Mouse (Mus musculus): ENCODE measurements at regions not wholly inside any gene's neighbourhood (a gene's known extent, or its start where the extent isn't known, plus 50 kb on each side); places are given as distances from the start of the nearest gene placed in this dataset.
"Not testable (repeated sequence)": the region's sequence is repeated elsewhere in the genome, so short reads cannot be mapped to it uniquely, and the experiment has no call there.

DNA sequence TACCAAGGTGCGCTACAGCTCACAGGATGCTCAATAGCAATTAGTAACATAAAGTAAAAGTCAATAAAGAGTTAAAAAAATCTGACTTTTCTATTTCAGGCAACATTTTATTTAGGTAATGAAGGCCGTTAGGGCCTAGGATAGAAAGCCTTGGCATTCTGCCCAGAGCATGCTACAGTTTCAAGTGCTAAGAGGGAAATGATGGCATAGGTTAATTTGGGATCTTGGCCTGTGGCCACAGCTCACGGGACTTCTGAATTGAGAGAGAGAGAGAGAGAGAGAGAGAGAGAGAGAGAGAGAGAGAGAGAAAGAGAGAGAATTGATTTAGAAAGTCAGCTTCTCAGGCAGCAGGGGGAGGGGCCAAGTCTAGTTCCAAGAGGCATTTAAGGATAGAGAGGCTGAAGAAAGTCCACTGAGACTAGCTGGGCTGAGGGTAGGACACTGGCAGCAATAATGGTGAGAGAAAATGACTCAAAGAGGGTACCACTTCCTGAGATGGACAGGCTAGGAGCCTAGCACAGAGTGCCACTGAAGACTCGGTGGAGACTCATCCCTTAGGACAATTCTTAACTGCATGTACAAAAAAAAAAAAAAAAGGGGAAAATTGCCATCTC is 52.6 kb upstream of the Klf14 start:
- in situ Hi-C loops (cut with MboI; ENCODE audit: low pct_unique_long_range_greater_than_20kb in 1 of 2, low sequenced_read_pairs in 2 of 2, unreplicated experiment in 1 of 2), result no loop called here

- in situ Hi-C loops (cut with MboI; ENCODE audit: low pct_unique_long_range_greater_than_20kb in 1 of 2, low sequenced_read_pairs in 2 of 2, unreplicated experiment in 1 of 2), result no loop called here
These were observed 57.7 kb upstream of the Klf14 start for GRCm38 (mm10) chr6:31016566-31016965.

- in situ Hi-C loops (cut with MboI; ENCODE audit: low pct_unique_long_range_greater_than_20kb in 1 of 2, low sequenced_read_pairs in 2 of 2, unreplicated experiment in 1 of 2), result no loop called here
These were observed 62.9 kb upstream of the Klf14 start for GRCm38 (mm10) chr6:31021776-31022175.

- in situ Hi-C loops (cut with MboI; ENCODE audit: low pct_unique_long_range_greater_than_20kb in 1 of 2, low sequenced_read_pairs in 2 of 2, unreplicated experiment in 1 of 2), result no loop called here
These were observed 70.9 kb upstream of the Klf14 start for GRCm38 (mm10) chr6:31029777-31030176.

- in situ Hi-C loops (cut with MboI; ENCODE audit: low pct_unique_long_range_greater_than_20kb in 1 of 2, low sequenced_read_pairs in 2 of 2, unreplicated experiment in 1 of 2), result no loop called here
These were observed 72.1 kb upstream of the Klf14 start for GRCm38 (mm10) chr6:31031022-31031421.

- in situ Hi-C loops (cut with MboI; ENCODE audit: low pct_unique_long_range_greater_than_20kb in 1 of 2, low sequenced_read_pairs in 2 of 2, unreplicated experiment in 1 of 2), result no loop called here
These were observed 73.3 kb upstream of the Klf14 start for GRCm38 (mm10) chr6:31032147-31032546.

GRCm38 (mm10) chr6:31032980-31033608 is 74.2 kb upstream of the Klf14 start:
- in situ Hi-C loops (cut with MboI; ENCODE audit: low pct_unique_long_range_greater_than_20kb in 1 of 2, low sequenced_read_pairs in 2 of 2, unreplicated experiment in 1 of 2), result no loop called here

GRCm38 (mm10) chr6:31034796-31035195 is 75.9 kb upstream of the Klf14 start:
- in situ Hi-C loops (cut with MboI; ENCODE audit: low pct_unique_long_range_greater_than_20kb in 1 of 2, low sequenced_read_pairs in 2 of 2, unreplicated experiment in 1 of 2), result no loop called here

- in situ Hi-C loops (cut with MboI; ENCODE audit: low pct_unique_long_range_greater_than_20kb in 1 of 2, low sequenced_read_pairs in 2 of 2, unreplicated experiment in 1 of 2), result no loop called here
These were observed 79.0 kb upstream of the Klf14 start for GRCm38 (mm10) chr6:31037801-31038395.

GRCm38 (mm10) chr6:31038445-31038844 is 79.6 kb upstream of the Klf14 start:
- in situ Hi-C loops (cut with MboI; ENCODE audit: low pct_unique_long_range_greater_than_20kb in 1 of 2, low sequenced_read_pairs in 2 of 2, unreplicated experiment in 1 of 2), result not testable (repeated sequence)

DNA sequence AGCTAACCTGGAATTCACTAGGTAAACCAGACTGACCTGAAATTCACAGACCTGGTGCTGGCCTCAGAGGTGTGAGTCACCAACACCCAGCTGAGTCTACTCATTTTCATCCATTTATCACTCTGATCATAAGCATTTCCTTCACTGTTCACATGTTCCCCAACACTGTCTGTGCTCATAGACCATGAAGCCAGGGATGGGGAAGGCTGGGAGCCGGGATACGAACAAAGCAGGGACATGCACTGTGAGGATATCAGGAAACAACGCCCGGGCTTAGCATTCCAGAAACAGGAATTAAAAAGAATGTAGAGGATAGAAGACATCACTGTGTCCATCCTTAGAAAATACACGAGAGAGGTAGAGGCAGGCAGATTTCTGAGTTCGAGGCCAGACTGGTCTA is 80.6 kb upstream of the Klf14 start:
- in situ Hi-C loops (cut with MboI; ENCODE audit: low pct_unique_long_range_greater_than_20kb in 1 of 2, low sequenced_read_pairs in 2 of 2, unreplicated experiment in 1 of 2), result no loop called here

- in situ Hi-C loops (cut with MboI; ENCODE audit: low pct_unique_long_range_greater_than_20kb in 1 of 2, low sequenced_read_pairs in 2 of 2, unreplicated experiment in 1 of 2), result no loop called here
These were observed 81.9 kb upstream of the Klf14 start for GRCm38 (mm10) chr6:31040783-31041182.

- in situ Hi-C loops (cut with MboI; ENCODE audit: low pct_unique_long_range_greater_than_20kb in 1 of 2, low sequenced_read_pairs in 2 of 2, unreplicated experiment in 1 of 2), result no loop called here
These were observed 84.5 kb upstream of the Klf14 start for GRCm38 (mm10) chr6:31043368-31043767.

GRCm38 (mm10) chr6:31043919-31044318 is 85.0 kb upstream of the Klf14 start:
- in situ Hi-C loops (cut with MboI; ENCODE audit: low pct_unique_long_range_greater_than_20kb in 1 of 2, low sequenced_read_pairs in 2 of 2, unreplicated experiment in 1 of 2), result no loop called here

- in situ Hi-C loops (cut with MboI; ENCODE audit: low pct_unique_long_range_greater_than_20kb in 1 of 2, low sequenced_read_pairs in 2 of 2, unreplicated experiment in 1 of 2), result no loop called here
These were observed 87.3 kb upstream of the Klf14 start for GRCm38 (mm10) chr6:31046197-31046596.

DNA sequence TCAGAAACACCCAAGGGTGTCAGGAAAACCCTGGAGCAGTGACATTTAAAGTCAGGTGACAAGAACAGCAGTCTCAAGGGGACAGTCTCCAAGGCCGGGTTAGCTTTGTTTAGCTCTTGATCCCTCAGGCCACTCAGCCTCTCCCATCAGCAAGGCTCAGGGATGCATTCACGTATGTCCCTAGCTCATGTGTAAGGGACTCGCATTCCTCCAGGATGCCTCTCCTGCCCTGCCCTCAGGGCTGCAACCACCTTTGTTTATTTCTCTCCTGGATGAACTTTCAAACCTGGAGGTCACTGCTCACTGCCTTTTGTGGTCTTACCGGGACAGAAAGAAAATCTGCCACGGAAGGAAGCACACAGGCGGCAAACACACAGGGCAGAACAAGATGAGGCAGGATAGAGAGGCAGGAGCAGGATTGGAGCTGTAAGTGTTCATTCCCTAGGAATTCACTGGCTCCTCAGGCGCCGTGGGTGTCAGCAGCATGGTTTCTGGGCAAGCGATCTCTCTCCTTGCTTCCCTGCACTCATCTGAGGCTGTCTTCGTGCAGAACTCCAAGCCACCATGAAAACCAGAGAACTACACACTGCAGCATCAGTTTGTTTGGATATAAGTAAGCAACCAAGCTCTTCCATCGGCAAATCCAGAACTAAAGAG is 90.2 kb upstream of the Klf14 start:
- in situ Hi-C loops (cut with MboI; ENCODE audit: low pct_unique_long_range_greater_than_20kb in 1 of 2, low sequenced_read_pairs in 2 of 2, unreplicated experiment in 1 of 2), result no loop called here

GRCm38 (mm10) chr6:31050831-31051230 is 92.0 kb upstream of the Klf14 start:
- in situ Hi-C loops (cut with MboI; ENCODE audit: low pct_unique_long_range_greater_than_20kb in 1 of 2, low sequenced_read_pairs in 2 of 2, unreplicated experiment in 1 of 2), result no loop called here

DNA sequence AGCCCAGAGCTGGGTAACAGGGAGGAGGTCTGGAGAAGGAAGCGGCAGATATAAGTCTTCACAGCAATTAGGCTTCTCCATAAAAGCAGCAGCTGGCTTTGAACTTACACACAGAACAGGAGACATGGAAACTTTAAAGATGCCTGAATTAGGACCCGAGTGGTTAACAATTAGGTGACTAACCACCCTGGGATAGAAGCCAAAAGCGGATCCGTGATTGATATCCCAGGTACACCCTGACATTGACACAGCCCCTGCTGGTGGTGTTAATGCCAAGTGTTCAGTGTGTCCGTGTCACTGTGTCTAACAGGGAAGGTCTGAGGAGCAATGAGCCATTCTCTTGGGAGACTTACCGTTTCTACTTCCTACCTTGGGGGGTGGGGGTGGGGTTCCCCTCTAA is 92.9 kb upstream of the Klf14 start:
- in situ Hi-C loops (cut with MboI; ENCODE audit: low pct_unique_long_range_greater_than_20kb in 1 of 2, low sequenced_read_pairs in 2 of 2, unreplicated experiment in 1 of 2), result no loop called here

- in situ Hi-C loops (cut with MboI; ENCODE audit: low pct_unique_long_range_greater_than_20kb in 1 of 2, low sequenced_read_pairs in 2 of 2, unreplicated experiment in 1 of 2), result no loop called here
These were observed 94.1 kb upstream of the Klf14 start for GRCm38 (mm10) chr6:31053003-31053402.

Data from mouse embryonic stem cell (cell line).